Mouse (Mus musculus) heart, adult 2 months (tissue): ENCODE measurements around the gene Map3k9. TPM values are rescaled to one million over a fixed set of nuclear protein-coding genes. Genes with fewer than 3 reads are reported as not detected.

Experiments
- DNase-seq, 2 experiments: peaks; one replicate each; pipeline ENCODE4 v3.0.0; 2021
- H3K27ac ChIP-seq: fragments of 200-600 bp; 2 replicates; pipeline ENCODE4 v1.8.1; 2022
- H3K27me3 ChIP-seq: fragments of 200-500 bp; 2 replicates; pipeline ENCODE4 v1.6.1; 2012; ENCODE audit warnings: mild to moderate bottlenecking, low read length, inconsistent platforms, mixed read lengths; ENCODE audit not compliant: control insufficient read depth, insufficient read depth
- H3K36me3 ChIP-seq: fragments of 200-500 bp; 2 replicates; pipeline ENCODE4 v1.6.1; 2012; ENCODE audit warnings: low read length, inconsistent platforms; ENCODE audit not compliant: control insufficient read depth, insufficient read depth
- H3K4me1 ChIP-seq: fragments of 200-500 bp; 2 replicates; pipeline ENCODE4 v1.6.1; 2011; ENCODE audit warnings: low read length; ENCODE audit not compliant: control insufficient read depth, insufficient read depth
- H3K4me3 ChIP-seq: fragments of 200-600 bp; 2 replicates; pipeline ENCODE4 v1.8.1; 2022
- H3K79me2 ChIP-seq: fragments of 200-500 bp; replicated peaks from 2 replicates; pipeline ENCODE4 v1.6.1; 2012; ENCODE audit warnings: mild to moderate bottlenecking, inconsistent platforms, low read length, moderate library complexity, mixed read lengths; ENCODE audit not compliant: control insufficient read depth, insufficient read depth
- H3K9ac ChIP-seq: fragments of 200-500 bp; 2 replicates; pipeline ENCODE4 v1.6.1; 2012; ENCODE audit warnings: low read depth, mild to moderate bottlenecking, control low read depth, inconsistent platforms, low read length, mixed read lengths
- CTCF ChIP-seq: fragments of 200-600 bp; IDR thresholded peaks from 2 replicates; pipeline ENCODE4 v1.8.1; 2022; ENCODE audit warnings: antibody characterized with exemption, mild to moderate bottlenecking, moderate library complexity
- EP300 ChIP-seq: fragments of 200-500 bp; IDR thresholded peaks from 2 replicates; pipeline ENCODE4 v1.6.1; 2011; ENCODE audit warnings: low read depth, low read length, control low read depth; ENCODE audit not compliant: insufficient read depth
- POLR2A ChIP-seq: fragments of 200-500 bp; IDR thresholded peaks from 2 replicates; pipeline ENCODE4 v1.6.1; 2011; ENCODE audit warnings: mild to moderate bottlenecking, low read depth, low read length, control low read depth; ENCODE audit not compliant: insufficient read depth
- WGBS: fragments of 180-500 bp; shearing (Covaris S2); methylation state at CpG from one replicate; pipeline ENCODE4 v1.1.7; 2018; 5-methylcytosine and 5-hydroxymethylcytosine counted together
- intact Hi-C: fragments of 180-260 bp; cut with DNase I; formaldehyde crosslinking; loops from one replicate; pipeline ENCODE4 v1.15.1; 2025
- polyA plus RNA-seq: library from polyadenylated mRNA; depleted of rRNA; stranded (reverse); fragments of >200 nt; gene quantifications from 2 replicates; pipeline ENCODE4 v1.2.3, GENCODE M21; 2012
- total RNA-seq, 2 experiments: library from RNA; stranded (reverse); gene quantifications; 2 replicates each; pipeline ENCODE4 v1.2.3; 2021

The Map3k9 gene
- total and polyA plus RNA-seq, 3 experiments, result 0.08 to 0.29 (median 0.20) TPM

DNA sequence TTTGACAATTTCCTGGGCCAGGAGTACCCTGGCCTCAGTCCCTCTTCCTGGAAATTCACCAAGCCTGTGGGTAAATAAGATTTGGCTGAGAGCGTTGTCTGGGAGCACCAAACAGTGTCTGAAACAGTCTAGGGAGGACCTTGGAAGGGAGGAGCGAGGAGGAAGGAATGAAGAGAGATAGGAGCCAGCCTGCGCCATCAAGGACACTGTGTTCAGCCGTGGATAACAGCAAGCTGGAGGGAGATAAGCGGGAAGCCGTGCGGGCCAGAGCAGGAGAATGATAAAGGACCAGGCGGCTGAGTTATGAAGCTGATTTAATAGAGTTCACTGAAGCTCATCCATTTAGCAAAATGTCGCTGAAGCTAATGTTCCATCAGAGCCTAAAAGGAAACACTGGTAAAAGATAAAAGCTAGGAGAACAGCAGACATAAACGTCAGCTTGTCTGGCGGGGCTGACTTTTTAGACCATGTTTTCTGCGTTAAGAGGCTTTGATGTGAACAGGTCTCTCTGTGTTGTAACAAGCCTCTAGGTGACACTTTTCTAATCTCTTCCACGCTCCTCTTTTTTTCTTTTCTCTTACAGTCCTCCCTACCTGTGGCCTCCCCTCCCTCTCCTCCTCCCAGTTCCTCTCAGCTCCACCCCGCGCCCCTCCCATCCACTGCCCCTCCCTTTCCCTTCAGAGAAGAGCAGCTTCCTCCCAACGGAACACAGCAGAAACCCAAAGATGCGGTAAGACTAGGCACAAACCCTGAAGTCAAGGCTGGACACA, 26.0 kb upstream of the Map3k9 start:
- TF ChIP-seq POLR2A (peak; percentile 49), CTCF (no peak), EP300 (0 out of 2 replicates have a peak, but pooled peaks have one; percentile 21)
- 5% methylated on average over 16 of the region's 17 CpGs for whole genome bisulfite sequencing
- intact Hi-C loops, result loop anchor here (2.0 kb wide), 1 partner anchor 52 kb away; no protein-coding TSS in a partner anchor

DNA sequence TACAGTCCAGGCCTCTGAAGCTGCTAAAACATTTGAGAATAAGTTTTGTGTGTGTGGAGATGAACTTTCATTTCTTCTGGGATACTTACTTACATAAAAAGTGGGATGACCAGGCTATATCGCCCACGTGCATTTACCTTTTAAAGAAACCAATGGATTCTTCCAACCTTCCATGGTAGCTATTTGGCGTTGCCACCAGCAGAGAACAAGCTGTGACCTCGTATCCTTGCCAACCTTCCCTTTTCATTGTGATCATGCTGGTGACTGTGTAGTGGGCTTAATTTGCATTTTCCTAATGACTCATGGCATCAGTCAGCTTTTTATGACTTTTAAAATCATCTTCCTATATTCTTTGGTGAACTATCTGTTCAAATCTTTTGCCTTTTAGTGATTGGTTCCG, 25.1 kb upstream of the Map3k9 start:
- no peak for DNase-seq
- H3K4me1 ChIP-seq, result peaks cover 5% of the 10 kb centered on the region
- TF ChIP-seq EP300 (no peak), CTCF (no peak), POLR2A (no peak)
- no peak overlapping the region for H3K4me3 ChIP-seq
- intact Hi-C loops, result loop anchor here (2.0 kb wide), 1 partner anchor 53 kb away; no protein-coding TSS in a partner anchor
- H3K36me3 ChIP-seq, result no peaks in the 10 kb centered on the region
- H3K27me3 ChIP-seq, result no peaks in the 10 kb centered on the region
- H3K79me2 ChIP-seq, result no peaks in the 10 kb centered on the region
- no peak overlapping the region for H3K9ac ChIP-seq
- H3K27ac ChIP-seq, result no peak overlapping the region
- WGBS, result 85% methylated on average over 5 of the region's 5 CpGs

More for the DNA sequence above, 26.0 kb upstream of the Map3k9 start:
- DNase-seq, result peak; percentile 69 to 70
- Histone ChIP-seq H3K4me1 (peaks cover 5% of the 10 kb centered on the region), H3K79me2 (no peaks in the 10 kb centered on the region), H3K9ac (peak overlapping the region; percentile 36; the same call in 1 of the 2 replicates), H3K27me3 (no peaks in the 10 kb centered on the region), H3K4me3 (peak overlapping the region; percentile 49), H3K27ac (peak overlapping the region; percentile 54), H3K36me3 (no peaks in the 10 kb centered on the region)

DNA sequence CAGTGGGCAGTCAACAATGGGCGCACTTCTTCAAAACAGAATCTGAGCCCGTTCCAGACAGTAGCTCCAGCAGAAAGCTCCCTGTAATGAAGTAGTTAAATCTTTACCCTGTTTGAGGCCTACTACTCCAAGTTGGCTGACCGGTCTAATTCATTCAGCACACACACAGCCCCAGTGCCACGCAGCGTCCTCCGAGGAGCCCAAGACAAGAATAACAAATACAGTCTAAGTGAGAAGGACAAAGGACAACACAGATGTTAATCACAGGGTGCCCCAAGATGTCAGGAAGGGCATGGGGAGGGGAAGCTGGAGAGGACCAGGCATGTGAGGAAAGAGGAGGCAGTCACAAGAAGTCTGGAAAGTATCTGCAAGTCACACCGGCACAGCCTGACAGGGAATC, 22.8 kb upstream of the Map3k9 start:
- 43% methylated on average over 7 of the region's 7 CpGs for WGBS
- Histone ChIP-seq H3K79me2 (no peaks in the 10 kb centered on the region), H3K36me3 (no peaks in the 10 kb centered on the region), H3K27ac (no peak overlapping the region), H3K4me1 (peaks cover 5% of the 10 kb centered on the region), H3K9ac (no peak overlapping the region), H3K4me3 (no peak overlapping the region), H3K27me3 (no peaks in the 10 kb centered on the region)
- no peak for TF ChIP-seq CTCF
- TF ChIP-seq POLR2A, result no peak
- TF ChIP-seq EP300, result no peak
- intact Hi-C loops, result no loop called here
- peak in 1 of 2 experiments; percentile 11 for DNase-seq

DNA sequence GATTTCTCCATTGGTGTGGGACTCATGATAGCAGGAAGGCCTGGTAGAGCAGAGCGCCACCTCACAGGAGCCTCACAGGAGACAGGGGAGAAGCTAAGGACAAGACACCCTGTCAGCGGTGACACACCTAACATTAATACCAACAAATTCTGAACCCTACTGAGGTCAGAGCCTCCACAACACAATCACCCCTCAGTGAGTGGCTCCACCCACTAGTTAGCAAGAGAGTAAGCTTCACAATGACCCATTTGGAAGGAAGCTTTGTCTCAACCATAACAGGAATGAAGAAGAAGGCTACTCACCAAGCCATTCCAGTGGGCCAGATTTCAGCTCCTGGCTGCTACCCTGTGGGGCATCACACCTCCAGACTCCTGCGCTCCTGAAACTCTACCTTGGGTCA, 22.0 kb upstream of the Map3k9 start:
- no peak for DNase-seq
- TF ChIP-seq EP300, result no peak
- no peak for TF ChIP-seq CTCF
- no peak for TF ChIP-seq POLR2A
- Histone ChIP-seq H3K4me3 (no peak overlapping the region), H3K27me3 (no peaks in the 10 kb centered on the region), H3K9ac (no peak overlapping the region), H3K4me1 (peaks cover 5% of the 10 kb centered on the region), H3K79me2 (no peaks in the 10 kb centered on the region), H3K36me3 (no peaks in the 10 kb centered on the region), H3K27ac (no peak overlapping the region)
- WGBS, result 97% methylated on average over 3 of the region's 3 CpGs
- intact Hi-C loops, result no loop called here

DNA sequence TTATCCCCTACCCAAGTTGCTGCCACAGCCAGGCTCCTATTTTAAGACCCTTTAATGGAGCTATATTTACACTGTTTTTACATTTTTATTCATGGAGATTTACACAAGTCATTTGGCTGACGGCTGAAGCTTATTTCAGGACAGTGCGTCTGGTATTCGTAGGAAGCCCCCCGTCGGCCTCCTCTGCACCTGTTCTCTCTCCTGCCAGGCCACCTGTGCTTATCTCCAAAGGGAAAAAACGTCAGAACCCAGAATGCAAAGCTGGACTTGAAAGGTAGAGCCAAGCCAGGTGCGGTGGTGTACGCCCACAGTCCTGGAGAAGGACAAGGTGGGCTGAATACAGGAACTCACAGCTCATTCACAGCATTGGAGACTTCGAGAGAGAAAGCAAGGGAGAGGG, 20.2 kb upstream of the Map3k9 start:
- TF ChIP-seq CTCF (no peak), POLR2A (no peak), EP300 (no peak)
- no peaks in the 10 kb centered on the region for H3K27me3 ChIP-seq
- H3K27ac ChIP-seq, result no peak overlapping the region
- intact Hi-C loops, result no loop called here
- no peaks in the 10 kb centered on the region for H3K36me3 ChIP-seq
- H3K9ac ChIP-seq, result no peak overlapping the region
- WGBS, result 83% methylated on average over 9 of the region's 9 CpGs
- H3K4me1 ChIP-seq, result peaks cover 1% of the 10 kb centered on the region; the same call in 1 of the 2 replicates
- no peak overlapping the region for H3K4me3 ChIP-seq
- H3K79me2 ChIP-seq, result no peaks in the 10 kb centered on the region
- DNase-seq, result no peak

DNA sequence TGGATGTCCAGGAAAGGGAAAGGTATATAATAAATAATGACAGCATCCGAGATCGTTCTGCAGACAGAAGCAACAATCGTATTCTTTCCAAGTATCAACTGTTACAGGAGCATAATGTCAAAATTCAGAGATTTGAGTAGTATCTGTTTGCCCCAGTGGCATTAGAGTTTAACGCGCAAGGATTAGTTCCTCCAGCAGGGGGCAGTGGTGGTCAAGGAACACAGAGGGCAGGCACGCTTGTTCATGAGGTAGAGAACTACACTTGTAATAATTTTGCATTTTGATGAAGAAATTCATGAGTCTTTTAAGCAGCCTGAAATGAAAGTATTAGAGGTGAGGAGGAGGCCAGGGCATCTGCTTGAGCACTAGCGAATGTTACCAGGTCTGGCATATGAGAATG, 15.6 kb upstream of the Map3k9 start:
- peak; percentile 66 to 86 for DNase-seq
- Histone ChIP-seq H3K4me3 (no peak overlapping the region), H3K36me3 (no peaks in the 10 kb centered on the region), H3K27me3 (no peaks in the 10 kb centered on the region), H3K4me1 (peaks cover 1% of the 10 kb centered on the region; the same call in 1 of the 2 replicates), H3K9ac (no peak overlapping the region), H3K79me2 (no peaks in the 10 kb centered on the region), H3K27ac (no peak overlapping the region)
- 5% methylated on average over 7 of the region's 7 CpGs for WGBS
- intact Hi-C loops, result loop anchor here (1.0 to 5.0 kb wide), 4 partner anchors 62 to 676 kb away; no protein-coding TSS in a partner anchor
- TF ChIP-seq CTCF, result peak; percentile 97
- TF ChIP-seq EP300, result peak; percentile 86; the same call in 1 of the 2 replicates
- TF ChIP-seq POLR2A, result no peak
